Mouse (Mus musculus) cortical plate, adult 2 months (tissue): ENCODE results near the gene Pcare. TPM values are rescaled to one million over a fixed set of nuclear protein-coding genes. Genes with fewer than 3 reads are reported as not detected.
"Not testable (repeated sequence)": the region's sequence is repeated elsewhere in the genome, so short reads cannot be mapped to it uniquely, and the experiment has no call there.

ENCODE experiments used
- H3K27ac ChIP-seq: fragments of 200-500 bp; 2 replicates; pipeline ENCODE4 v1.5.1; 2012; ENCODE audit warnings: low read length, control low read depth, inconsistent platforms; ENCODE audit not compliant: insufficient read depth
- H3K4me1 ChIP-seq: fragments of 200-500 bp; 2 replicates; pipeline ENCODE4 v1.6.1; 2011; ENCODE audit warnings: low read length; ENCODE audit not compliant: control insufficient read depth, insufficient read depth
- H3K4me3 ChIP-seq: fragments of 200-500 bp; 2 replicates; pipeline ENCODE4 v1.5.1; 2011; ENCODE audit warnings: mild to moderate bottlenecking, low read length, control low read depth; ENCODE audit not compliant: insufficient read depth
- CTCF ChIP-seq: fragments of 200-500 bp; IDR thresholded peaks from 2 replicates; pipeline ENCODE4 v1.5.1; 2011; ENCODE audit warnings: mild to moderate bottlenecking, control low read depth, low read length; ENCODE audit not compliant: insufficient read depth; ENCODE audit errors: extremely low read depth
- POLR2A ChIP-seq: fragments of 200-500 bp; IDR thresholded peaks from 2 replicates; pipeline ENCODE4 v1.6.1; 2011; ENCODE audit warnings: mild to moderate bottlenecking, low read length, control low read depth; ENCODE audit not compliant: insufficient read depth; ENCODE audit errors: extremely low read depth
- polyA plus RNA-seq: library from polyadenylated mRNA; depleted of rRNA; stranded (reverse); fragments of >200 nt; gene quantifications from 2 replicates; pipeline ENCODE4 v1.2.3, GENCODE M21; 2012

Pcare gene
- polyA plus RNA-seq, 1 experiment = 0.08 TPM

GRCm38 (mm10) chr17:71778696-71779095 lies 26.0 kb upstream of the Pcare start:
- TF ChIP-seq POLR2A (no peak), CTCF (no peak)
- Histone ChIP-seq H3K27ac (no peak overlapping the region), H3K4me3 (no peak overlapping the region), H3K4me1 (no peaks in the 10 kb centered on the region)

- TF ChIP-seq CTCF (no peak), POLR2A (no peak)
- H3K4me3 ChIP-seq = no peak overlapping the region
- H3K27ac ChIP-seq = no peak overlapping the region
- no peaks in the 10 kb centered on the region for H3K4me1 ChIP-seq
These were observed 22.6 kb upstream of the Pcare start for GRCm38 (mm10) chr17:71775279-71775678.

- no peak overlapping the region for H3K27ac ChIP-seq
- TF ChIP-seq CTCF (no peak), POLR2A (no peak)
- no peaks in the 10 kb centered on the region for H3K4me1 ChIP-seq
- no peak overlapping the region for H3K4me3 ChIP-seq
These were observed 21.5 kb upstream of the Pcare start for GRCm38 (mm10) chr17:71774173-71774572.

GRCm38 (mm10) chr17:71770696-71771095 lies 18.0 kb upstream of the Pcare start:
- Histone ChIP-seq H3K27ac (no peak overlapping the region), H3K4me1 (no peaks in the 10 kb centered on the region), H3K4me3 (no peak overlapping the region)
- TF ChIP-seq CTCF (no peak), POLR2A (no peak)

GRCm38 (mm10) chr17:71769564-71769963 lies 16.9 kb upstream of the Pcare start:
- Histone ChIP-seq H3K27ac (no peak overlapping the region), H3K4me1 (no peaks in the 10 kb centered on the region), H3K4me3 (no peak overlapping the region)
- no peak for TF ChIP-seq POLR2A
- TF ChIP-seq CTCF = no peak

GRCm38 (mm10) chr17:71768173-71768572 lies 15.5 kb upstream of the Pcare start, which contains the start of gene Clip4:
Gene Clip4 (plus strand): TSS chr17:71768473.
- not testable (repeated sequence) for H3K4me3 ChIP-seq, H3K4me1 ChIP-seq, H3K27ac ChIP-seq

GRCm38 (mm10) chr17:71760536-71760935 lies 7.8 kb upstream of the Pcare start:
- Histone ChIP-seq H3K27ac (no peak overlapping the region), H3K4me3 (no peak overlapping the region), H3K4me1 (no peaks in the 10 kb centered on the region)
- TF ChIP-seq CTCF (no peak), POLR2A (no peak)

- no peaks in the 10 kb centered on the region for H3K4me1 ChIP-seq
- TF ChIP-seq CTCF (no peak), POLR2A (no peak)
- no peak overlapping the region for H3K27ac ChIP-seq
- no peak overlapping the region for H3K4me3 ChIP-seq
These were observed 3.0 kb downstream of the Pcare start for GRCm38 (mm10) chr17:71749616-71750168.

- Histone ChIP-seq H3K27ac (no peak overlapping the region), H3K4me1 (no peaks in the 10 kb centered on the region), H3K4me3 (no peak overlapping the region)
- no peak for TF ChIP-seq CTCF
- no peak for TF ChIP-seq POLR2A
These were observed 5.1 kb downstream of the Pcare start for GRCm38 (mm10) chr17:71747561-71747960.

- TF ChIP-seq POLR2A = no peak
- TF ChIP-seq CTCF = no peak
- H3K4me1 ChIP-seq = peaks cover 6% of the 10 kb centered on the region
- H3K27ac ChIP-seq = no peak overlapping the region
- H3K4me3 ChIP-seq = no peak overlapping the region
These were observed 6.6 kb downstream of the Pcare start for GRCm38 (mm10) chr17:71746114-71746513.
